ENCODE assay signal across 8 mouse cellular contexts in the genomic region with DNA sequence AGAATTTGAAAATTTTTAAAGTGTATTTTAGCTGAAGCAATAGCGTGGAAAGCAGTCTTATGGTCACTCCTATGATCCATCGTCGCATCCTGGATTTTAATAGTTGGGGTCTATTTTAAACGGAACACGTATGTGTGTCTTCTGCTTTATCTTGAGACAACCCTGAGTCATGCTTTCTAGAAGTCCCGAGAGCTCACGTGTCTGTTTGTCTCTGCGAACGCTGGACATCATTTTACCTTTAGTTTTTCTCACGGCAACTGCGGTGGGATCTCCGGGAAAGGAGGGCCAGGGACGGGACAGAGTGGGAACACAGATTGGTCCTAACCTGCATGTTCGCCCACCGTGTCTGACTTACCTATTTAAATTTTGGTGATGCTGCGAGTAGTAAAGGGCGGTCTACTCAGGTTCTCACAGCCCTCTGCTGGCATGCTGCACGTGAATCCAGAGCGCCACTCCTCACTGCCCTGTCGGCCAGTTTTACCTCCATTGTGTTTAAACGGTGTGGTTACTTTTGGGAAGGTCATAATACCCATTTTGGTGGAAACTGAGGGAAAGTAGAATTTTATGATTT. TPM values are rescaled to one million over a fixed set of nuclear protein-coding genes. Genes with fewer than 3 reads are reported as not detected.
A peak's percentile ranks its signal among the peaks of the same experiment; 100 is the strongest.
DNase-seq lines count a peak whose midpoint lies in the region; ATAC-seq and TF ChIP-seq lines count a peak whose summit lies in the region.

No protein-coding gene starts in this region.

- ATAC-seq in hindbrain, postnatal 0 days: no peak
- no peak for ATAC-seq in liver, embryonic 12.5 days

- TF ChIP-seq CTCF in lung, adult 2 months (IDR thresholded peaks at IDR 0.05; ENCODE audit: insufficient read depth, low read length): no peak
- TF ChIP-seq CTCF in hindbrain, postnatal 0 days (IDR thresholded peaks at IDR 0.05; ENCODE audit: low read depth): peak; percentile 31; the same call in 1 of the 2 replicates

- peak overlapping the region; percentile 4 for H3K4me3 ChIP-seq in lung, adult 2 months (replicated peaks; ENCODE audit: extremely low read depth, low read depth, low read length)
- H3K4me3 ChIP-seq in hindbrain, postnatal 0 days (ENCODE audit: low read length): peak overlapping the region; percentile 73
- H3K4me3 ChIP-seq in liver, embryonic 12.5 days: peak overlapping the region; percentile 83

- H3K4me2 ChIP-seq in hindbrain, postnatal 0 days (ENCODE audit: low read depth, low read length): peak overlapping the region; percentile 75
- peak overlapping the region; percentile 79 for H3K4me2 ChIP-seq in liver, embryonic 12.5 days

- 0 out of 2 replicates have a peak overlapping the region, but pooled peaks have one; percentile 98 for H3K27ac ChIP-seq in hindbrain, postnatal 0 days
- H3K27ac ChIP-seq in liver, embryonic 12.5 days: no peak overlapping the region

- H3K36me3 ChIP-seq in hindbrain, postnatal 0 days (ENCODE audit: insufficient read depth, low read length): no peaks in the 10 kb centered on the region
- no peaks in the 10 kb centered on the region for H3K36me3 ChIP-seq in liver, embryonic 12.5 days

- H3K9ac ChIP-seq in hindbrain, postnatal 0 days (replicated peaks; ENCODE audit: low read length): peak overlapping the region; percentile 93; the same call in 1 of the 2 replicates
- H3K9ac ChIP-seq in liver, embryonic 12.5 days: peak overlapping the region; percentile 90

- H3K9me3 ChIP-seq in hindbrain, postnatal 0 days (ENCODE audit: low read length): no peaks in the 10 kb centered on the region
- H3K9me3 ChIP-seq in liver, embryonic 12.5 days (replicated peaks): no peaks in the 10 kb centered on the region

- DNase-seq in lung, adult 2 months: no peak
- DNase-seq in lung, postnatal 25 days (ENCODE audit: low spot score): no peak
- peak; percentile 30 to 39 for DNase-seq in cerebellum, postnatal 14 days
- peak; percentile 23 for DNase-seq in hindbrain, postnatal 0 days (ENCODE audit: low spot score)
- DNase-seq in yolk sac, embryonic 10.5 days (ENCODE audit: low spot score): peak; percentile 57
- DNase-seq in gastrocnemius, adult 18-20 months (ENCODE audit: low spot score): no peak
- DNase-seq in gastrocnemius, postnatal 4 days (ENCODE audit: low spot score in 2 of 2): no peak

- H3K27me3 ChIP-seq in hindbrain, postnatal 0 days (ENCODE audit: insufficient read depth, low read length): no peaks in the 10 kb centered on the region
- no peaks in the 10 kb centered on the region for H3K27me3 ChIP-seq in liver, embryonic 12.5 days (replicated peaks)

- 47% methylated on average over 21 of the region's 21 CpGs for WGBS in lung, adult 2 months
- 25% methylated on average over 21 of the region's 21 CpGs for WGBS in hindbrain, postnatal 0 days
- 16% methylated on average over 21 of the region's 21 CpGs for WGBS in liver, embryonic 12.5 days (ENCODE audit: insufficient replicate concordance)

- H3K4me1 ChIP-seq in lung, adult 2 months (ENCODE audit: control insufficient read depth, insufficient read depth, low read length): peaks cover 15% of the 10 kb centered on the region
- peaks cover 17% of the 10 kb centered on the region for H3K4me1 ChIP-seq in hindbrain, postnatal 0 days (ENCODE audit: insufficient read depth, low read length)
- H3K4me1 ChIP-seq in liver, embryonic 12.5 days: peaks cover 21% of the 10 kb centered on the region

- TF ChIP-seq POLR2A in lung, adult 2 months (IDR thresholded peaks at IDR 0.05; ENCODE audit: borderline replicate concordance, extremely low read depth, low read depth, low read length): no peak

RNA-seq across cellular contexts. Expression of a gene that starts 1.4 kb away (rescaled TPM):
- 6.1 and 9.0 TPM in 2 replicates for polyA plus RNA-seq in lung, adult 2 months (2012; rRNA removed)
- total RNA-seq in hindbrain, postnatal 0 days (2014; rRNA removed): 15.2 and 21.1 TPM in 2 replicates
- polyA plus RNA-seq in hindbrain, postnatal 0 days (2015; fragmentation: Nextera tagmentation; extraction: Ambion mirVana): 41.8 and 42.2 TPM in 2 replicates
- 7.8 and 8.6 TPM in 2 replicates for polyA plus RNA-seq in liver, embryonic 12.5 days (2016; fragmentation: Nextera tagmentation; extraction: Ambion mirVana)
- 1 to 10 TPM; 7.7 to 8.4 TPM for total RNA-seq in gastrocnemius, adult 18-20 months (2021)
- total RNA-seq in gastrocnemius, postnatal 4 days (2021): 10 to 100 TPM in 1 of 2 experiments, 1 to 10 TPM in 1; 7.7 to 11.5 TPM

RNA-seq across cellular contexts. Expression of a gene that starts 42.5 kb away (rescaled TPM):
- 30.3 and 53.1 TPM in 2 replicates for polyA plus RNA-seq in lung, adult 2 months (2012; rRNA removed)
- 123 and 135 TPM in 2 replicates for total RNA-seq in hindbrain, postnatal 0 days (2014; rRNA removed)
- 292 and 295 TPM in 2 replicates for polyA plus RNA-seq in hindbrain, postnatal 0 days (2015; fragmentation: Nextera tagmentation; extraction: Ambion mirVana)
- polyA plus RNA-seq in liver, embryonic 12.5 days (2016; fragmentation: Nextera tagmentation; extraction: Ambion mirVana): 138 and 139 TPM in 2 replicates
- total RNA-seq in gastrocnemius, adult 18-20 months (2021): 100 to 1,000 TPM; 272 to 299 TPM
- total RNA-seq in gastrocnemius, postnatal 4 days (2021): 100 to 1,000 TPM; 273 to 282 TPM

RNA-seq across cellular contexts. Expression of a gene that starts 43.9 kb away (rescaled TPM):
- polyA plus RNA-seq in lung, adult 2 months (2012; rRNA removed): 12.7 and 24.4 TPM in 2 replicates
- total RNA-seq in hindbrain, postnatal 0 days (2014; rRNA removed): 0.50 TPM in 1 of 2 replicates, not detected in the other
- polyA plus RNA-seq in hindbrain, postnatal 0 days (2015; fragmentation: Nextera tagmentation; extraction: Ambion mirVana): 0.30 and 0.41 TPM in 2 replicates
- polyA plus RNA-seq in liver, embryonic 12.5 days (2016; fragmentation: Nextera tagmentation; extraction: Ambion mirVana): 2.8 and 3.5 TPM in 2 replicates
- under 1 TPM; 0.64 to 0.69 TPM for total RNA-seq in gastrocnemius, adult 18-20 months (2021)
- 1 to 10 TPM in 1 of 2 experiments, not detected in 1; 1.0 TPM for total RNA-seq in gastrocnemius, postnatal 4 days (2021)

Comparison
In these comparisons a context has a peak if more than half of its experiments do, and no peak if none do; other contexts are left out.
1. DNase-seq: peak in cerebellum, postnatal 14 days (2 of 2), hindbrain, postnatal 0 days (single experiment) and yolk sac, embryonic 10.5 days (single experiment); none in lung, adult 2 months (single experiment), lung, postnatal 25 days (single experiment), gastrocnemius, adult 18-20 months (single experiment) and gastrocnemius, postnatal 4 days (0 of 2).
2. H3K4me3 ChIP-seq: peak in every context shown above with its lines; median percentile 83 in liver, embryonic 12.5 days; 73 in hindbrain, postnatal 0 days; 4 in lung, adult 2 months.